Mouse (Mus musculus) megakaryocyte, adult 5-6 weeks (primary cell): Measurements from ENCODE around the gene Spata19. TPM values are rescaled to one million over a fixed set of nuclear protein-coding genes. Genes with fewer than 3 reads are reported as not detected.

Source experiments
- ATAC-seq: 2 replicates; pipeline ENCODE4 v1.8.0; 2016; ENCODE audit warnings: mild to moderate bottlenecking, inconsistent platforms; ENCODE audit not compliant: poor library complexity, severe bottlenecking
- total RNA-seq, 2 experiments: library from RNA; stranded (forward) in 1 of 2; stranded (reverse) in 1 of 2; fragments of 153-499, 151-499 nt in 1 of 2; fragments of 221-1000, 200-1000 nt in 1 of 2; gene quantifications; 2 replicates each; pipeline versions ENCODE4 v1.2.3 to v1.2.4; 2015 to 2017

Gene Spata19
- total RNA-seq (2015) (not detected in 2 replicates), total RNA-seq (2017) (not detected in 2 replicates)

GRCm38 (mm10) chr9:27396500-27396899 lies at the start of gene Spata19:
Gene Spata19 (plus strand): TSS chr9:27396800.
- no peak for ATAC-seq

GRCm38 (mm10) chr9:27353082-27353481 lies 43.5 kb upstream of the Spata19 start:
- no peak for ATAC-seq

GRCm38 (mm10) chr9:27357893-27358292 lies 38.7 kb upstream of the Spata19 start:
- no peak for ATAC-seq

GRCm38 (mm10) chr9:27367231-27367630 lies 29.4 kb upstream of the Spata19 start:
- no peak for ATAC-seq

- ATAC-seq, result no peak
Observed at GRCm38 (mm10) chr9:27369108-27369507, 27.5 kb upstream of the Spata19 start.

GRCm38 (mm10) chr9:27375746-27376145 lies 20.9 kb upstream of the Spata19 start:
- ATAC-seq, result no peak

GRCm38 (mm10) chr9:27386951-27387350 lies 9.6 kb upstream of the Spata19 start:
- no peak for ATAC-seq

- no peak for ATAC-seq
Observed at GRCm38 (mm10) chr9:27401169-27401568, 4.6 kb downstream of the Spata19 start.

GRCm38 (mm10) chr9:27409733-27410132 lies 13.1 kb downstream of the Spata19 start:
- no peak for ATAC-seq

- no peak for ATAC-seq
Observed at GRCm38 (mm10) chr9:27414058-27414460, 17.5 kb downstream of the Spata19 start.

GRCm38 (mm10) chr9:27424511-27424910 lies 27.9 kb downstream of the Spata19 start:
- ATAC-seq, result no peak

- ATAC-seq, result no peak
Observed at GRCm38 (mm10) chr9:27428552-27428951, 32.0 kb downstream of the Spata19 start.

GRCm38 (mm10) chr9:27433301-27433700 lies 36.7 kb downstream of the Spata19 start:
- ATAC-seq, result no peak

- no peak for ATAC-seq
Observed at GRCm38 (mm10) chr9:27435936-27436335, 39.3 kb downstream of the Spata19 start.

- ATAC-seq, result no peak
Observed at GRCm38 (mm10) chr9:27437391-27438061, 40.9 kb downstream of the Spata19 start.

- ATAC-seq, result no peak
Observed at GRCm38 (mm10) chr9:27449780-27450422, 53.3 kb downstream of the Spata19 start.

Other genes with a start within 250 kb of the Spata19 start
- gene Jam3, start 241.4 kb upstream of the Spata19 start, total RNA-seq (2015), result not detected in 2 replicates
- gene Jam3, start 241.4 kb upstream of the Spata19 start, total RNA-seq (2017), result not detected in 2 replicates
- not detected in 2 replicates for gene Igsf9b, start 97.6 kb upstream of the Spata19 start, total RNA-seq (2015)
- 0.08 and 0.33 TPM in 2 replicates for gene Igsf9b, start 97.6 kb upstream of the Spata19 start, total RNA-seq (2017)